Mouse (Mus musculus) kidney, adult 8-10 months (tissue): Measurements from ENCODE around the gene Pkd1l1.
A peak's percentile ranks its signal among the peaks of the same experiment; 100 is the strongest.

ENCODE experiments used
- DNase-seq, 2 experiments: peaks; one replicate each; pipeline ENCODE4 v3.0.0; 2022

Gene Pkd1l1

DNA sequence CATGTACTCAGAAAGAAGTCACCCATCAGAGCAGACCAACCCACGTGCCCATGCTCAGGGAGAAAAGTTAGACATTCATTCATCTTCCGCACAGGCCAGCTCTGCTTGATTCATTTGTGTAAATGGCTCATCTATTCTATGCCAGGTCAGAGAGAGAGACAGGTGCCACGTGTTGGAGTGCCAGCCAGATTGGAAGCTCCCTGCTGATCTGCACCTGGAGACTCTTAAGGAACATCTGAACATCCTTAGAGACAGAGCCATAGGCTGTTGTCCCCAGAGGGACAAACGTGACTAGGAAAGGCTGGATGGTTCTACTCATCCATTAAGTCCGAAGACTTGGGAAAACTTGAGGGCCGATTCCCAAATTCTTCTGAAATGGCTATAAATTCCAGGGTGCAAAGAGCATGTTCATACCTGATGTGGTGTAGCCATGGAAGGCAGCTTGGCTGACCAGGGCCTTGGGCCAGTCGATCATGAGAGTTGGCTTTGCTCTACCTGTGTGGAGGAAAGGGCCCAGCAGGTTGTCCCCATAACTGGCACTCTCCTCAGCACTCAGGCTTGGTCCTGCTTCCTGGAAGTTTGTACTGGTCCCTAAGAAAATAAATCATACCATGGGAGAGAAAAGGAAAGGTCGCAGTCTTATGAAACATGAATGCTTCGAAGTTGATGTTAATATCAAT, 36.5 kb downstream of the Pkd1l1 start:
- DNase-seq = no peak

DNA sequence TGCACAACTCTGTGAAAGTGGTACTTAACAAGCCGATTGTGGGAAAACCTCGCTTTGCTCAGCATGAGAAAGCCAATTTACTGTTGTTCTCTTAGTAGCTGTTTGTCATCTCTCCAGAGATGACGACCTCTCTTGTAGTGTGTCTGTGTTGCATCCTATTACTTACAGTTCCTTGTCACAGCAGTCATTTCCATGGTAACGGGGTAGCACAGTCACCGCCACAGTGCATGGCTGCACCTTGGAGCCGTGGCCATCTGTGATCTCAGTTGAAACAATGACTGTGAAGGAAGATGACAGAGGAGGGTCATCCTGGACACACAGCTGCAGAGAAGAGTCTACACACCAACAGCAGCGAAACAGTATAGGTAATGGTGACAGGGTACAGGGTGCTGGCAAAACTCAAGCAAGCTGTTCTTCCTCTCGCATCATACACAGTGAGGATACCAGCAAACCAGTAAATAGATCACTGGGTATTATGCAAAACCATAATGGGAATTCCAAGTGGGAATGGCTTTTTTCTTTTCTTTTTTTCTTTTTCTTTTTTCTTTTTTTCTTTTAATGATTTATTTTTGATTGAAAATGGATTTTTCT, 56.9 kb downstream of the Pkd1l1 start:
- no peak for DNase-seq

DNA sequence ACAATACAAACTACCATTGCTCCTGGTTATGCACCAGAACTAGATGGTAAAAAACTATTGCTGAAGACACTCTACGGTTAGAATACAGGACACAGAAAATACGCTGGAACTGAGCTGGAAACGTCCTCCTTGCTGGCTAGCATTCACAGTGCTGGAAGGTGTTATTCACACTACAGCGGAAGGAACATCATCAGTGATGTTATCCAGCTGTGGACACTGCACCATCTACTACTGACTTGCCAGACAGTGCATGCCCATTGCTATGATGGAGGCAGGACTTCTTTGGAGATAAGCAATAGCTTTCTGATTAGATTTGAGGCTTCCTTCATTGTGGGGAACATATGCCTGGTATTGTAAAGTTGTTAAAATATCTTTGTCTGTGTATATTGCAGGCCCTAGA, 90.3 kb downstream of the Pkd1l1 start:
- DNase-seq = no peak

DNA sequence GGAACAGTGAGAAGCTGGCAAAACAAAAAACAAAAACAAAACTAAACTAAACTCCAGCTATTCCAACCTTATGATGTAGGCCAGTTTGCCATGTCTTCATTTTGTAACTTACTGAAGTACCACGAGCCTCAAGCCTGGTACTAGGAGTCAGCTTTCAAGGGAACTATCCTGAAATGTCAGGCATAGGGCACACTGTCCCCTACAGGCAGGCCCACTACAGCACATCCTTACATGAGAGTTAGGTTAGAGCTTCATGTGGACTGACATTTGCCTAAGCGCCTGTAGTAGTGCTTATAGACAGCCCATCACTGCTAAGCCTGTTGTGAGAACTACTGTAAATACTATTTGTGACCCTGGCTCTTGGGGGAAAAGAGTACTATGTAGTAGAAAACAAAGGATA, 91.5 kb downstream of the Pkd1l1 start:
- no peak for DNase-seq

DNA sequence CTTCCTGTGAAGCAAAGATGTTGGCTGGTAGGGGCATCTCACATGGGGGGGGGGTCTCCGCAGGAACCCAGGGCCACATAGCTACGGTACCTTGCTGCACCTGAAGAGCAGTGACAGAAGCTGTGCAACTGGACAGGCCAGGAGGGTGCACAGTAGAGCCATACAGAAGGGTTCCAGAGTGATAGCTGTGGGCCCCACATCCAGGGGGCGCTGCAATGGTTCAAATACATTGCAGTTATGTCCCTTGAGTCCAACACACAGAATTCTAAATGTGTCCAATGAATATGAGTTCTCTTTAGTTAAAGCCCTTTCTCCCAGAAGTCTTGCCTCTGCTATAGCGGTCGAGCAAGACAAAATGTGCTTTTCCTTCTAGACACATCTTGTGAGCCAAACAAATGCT, 103.0 kb downstream of the Pkd1l1 start:
- DNase-seq = no peak

DNA sequence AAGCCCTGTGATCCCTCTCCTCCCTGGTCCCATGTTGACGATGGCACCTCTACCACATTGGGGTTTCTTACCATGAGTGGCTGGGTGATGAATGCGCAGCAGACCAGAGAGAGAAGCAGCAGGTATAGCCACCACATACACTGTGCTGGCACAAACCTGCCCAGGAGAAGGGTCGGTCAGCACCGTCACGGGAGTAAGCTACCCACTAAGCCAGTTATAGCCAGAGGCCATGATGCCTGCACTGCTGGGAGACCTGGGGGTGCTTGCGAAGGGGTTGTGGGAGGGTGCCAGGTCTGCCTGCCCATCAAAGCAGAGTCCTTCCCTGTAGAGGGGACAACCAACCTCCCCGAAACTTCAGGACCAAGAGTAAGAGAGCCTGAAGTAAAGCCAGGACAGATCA, 107.0 kb downstream of the Pkd1l1 start:
- no peak for DNase-seq

DNA sequence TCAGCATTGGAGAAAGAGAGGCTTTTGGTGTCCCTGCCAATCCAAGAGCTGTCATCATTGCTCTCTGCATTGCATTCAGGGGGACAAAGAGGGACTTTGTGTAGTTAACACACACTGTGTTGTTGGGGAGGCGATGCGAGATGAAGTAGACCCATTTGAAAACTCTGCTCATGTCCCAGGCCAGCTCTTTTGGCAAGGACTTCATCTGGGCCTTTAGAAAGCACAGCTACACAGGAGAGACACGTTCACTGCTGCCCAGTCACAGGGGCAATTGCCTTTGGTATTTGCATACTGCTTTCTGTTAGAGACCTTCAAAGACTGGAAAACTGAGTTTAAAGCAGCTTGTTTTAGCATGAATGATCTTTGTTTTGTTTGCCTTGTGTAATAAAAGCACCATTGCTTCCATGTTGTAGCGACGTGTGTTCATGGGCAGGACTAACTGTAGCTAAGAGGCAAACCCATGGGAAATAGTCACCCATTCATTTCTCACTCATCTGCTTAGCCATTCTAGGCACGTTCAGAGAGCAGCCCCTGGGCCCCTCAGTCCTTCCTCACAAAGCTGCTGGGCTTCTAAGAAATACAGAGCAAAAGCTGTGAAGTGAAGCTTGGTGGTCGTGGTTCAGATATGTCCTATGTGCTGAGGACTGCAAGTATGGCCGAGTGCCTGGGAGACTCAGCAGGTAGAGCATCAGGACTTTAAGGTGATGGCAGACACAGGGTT, 109.0 kb downstream of the Pkd1l1 start:
- DNase-seq = no peak

DNA sequence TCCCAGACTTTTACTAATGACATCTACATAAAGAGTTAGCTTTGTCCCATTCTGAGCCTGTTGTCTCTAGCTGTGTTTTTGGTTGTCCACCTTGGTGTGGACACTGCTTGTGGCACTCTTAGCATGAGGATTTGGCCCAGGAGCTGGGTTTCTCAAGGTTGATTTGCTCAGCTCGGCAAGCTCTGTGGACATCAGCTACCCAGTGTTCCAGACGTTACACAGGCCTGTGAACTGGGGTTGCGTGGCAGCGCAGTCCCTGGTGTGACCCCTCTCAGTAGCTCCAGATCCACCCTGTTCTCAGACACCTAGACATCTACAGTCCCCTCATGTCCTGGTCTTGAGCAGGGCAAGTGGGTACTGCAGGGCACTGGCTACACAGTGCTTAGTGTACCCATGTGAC, 110.6 kb downstream of the Pkd1l1 start:
- DNase-seq = no peak

DNA sequence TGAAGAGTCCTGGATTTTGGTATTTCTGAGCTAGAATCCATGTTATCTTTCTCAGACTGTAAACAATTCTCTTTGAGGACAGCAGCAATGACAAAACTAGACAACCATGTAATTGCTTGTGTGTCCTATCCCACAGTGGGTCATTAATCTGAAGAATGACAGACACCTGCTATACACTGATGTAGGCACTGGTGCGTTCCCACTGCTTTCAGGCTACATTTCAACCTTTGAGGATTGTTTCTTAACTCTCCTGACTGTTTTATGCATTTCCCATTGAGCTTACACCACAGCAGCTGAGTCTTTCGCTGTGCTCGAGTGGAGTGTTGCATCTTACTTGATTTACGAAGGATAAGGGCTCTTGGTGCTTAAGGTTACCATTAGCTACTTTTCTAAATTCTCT, 111.1 kb downstream of the Pkd1l1 start:
- DNase-seq = no peak

DNA sequence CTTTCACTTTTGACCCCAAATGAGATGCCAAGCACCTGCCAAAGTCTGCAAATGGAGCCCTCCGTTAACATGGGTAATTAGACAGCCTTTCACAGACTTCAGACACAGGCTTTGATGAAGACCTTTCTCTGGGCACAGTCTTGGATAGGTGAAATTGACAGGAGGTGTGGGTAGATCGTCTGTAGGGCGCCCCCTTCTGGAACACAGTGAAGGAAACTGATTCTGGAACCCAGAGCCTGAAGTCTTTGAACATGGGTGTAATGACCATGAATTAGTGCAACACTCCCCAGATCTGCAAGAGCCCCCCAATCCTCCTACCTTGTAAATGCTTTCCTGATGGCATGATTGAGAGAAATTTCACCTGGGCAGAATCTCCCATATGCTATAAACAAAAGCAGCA, 112.2 kb downstream of the Pkd1l1 start:
- DNase-seq = peak; percentile 12 to 31

DNA sequence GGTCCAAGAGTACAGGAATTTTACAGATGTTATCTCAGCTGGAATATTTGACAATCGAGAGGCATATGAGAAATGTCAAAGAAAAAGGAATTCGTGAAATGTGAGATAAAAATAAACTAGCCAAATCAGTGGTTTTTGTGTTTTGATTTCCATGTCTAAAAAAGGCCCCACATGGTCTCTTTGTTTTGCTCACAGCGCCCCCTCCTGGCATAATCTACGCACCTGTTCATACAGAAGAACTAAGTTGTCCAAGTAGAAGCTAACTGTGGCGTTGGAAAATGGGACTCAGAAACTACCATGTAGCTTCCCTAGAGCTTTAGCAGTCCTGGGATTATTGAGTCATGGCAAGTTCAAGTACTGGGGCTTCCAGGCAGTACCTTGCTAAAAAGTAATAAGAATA, 113.2 kb downstream of the Pkd1l1 start:
- DNase-seq = peak; percentile 57 to 86

DNA sequence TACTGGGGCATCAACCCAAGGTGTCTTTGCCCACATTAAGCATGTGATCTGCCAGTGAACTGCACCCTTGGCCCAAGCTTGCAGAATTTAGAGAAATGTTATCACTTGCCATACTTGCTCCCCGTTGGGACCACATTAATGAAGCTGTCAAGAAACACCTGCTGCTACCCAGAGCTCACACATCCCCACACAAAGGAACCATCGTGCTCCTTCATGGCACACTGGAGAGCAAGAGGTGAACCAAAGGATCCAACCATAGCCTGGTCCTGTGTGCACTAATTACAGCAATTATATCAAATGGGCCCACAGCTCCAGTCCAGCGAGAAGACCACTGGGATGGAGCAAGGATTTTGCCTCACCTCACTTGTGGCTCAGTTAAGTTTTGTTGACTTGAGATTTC, 114.0 kb downstream of the Pkd1l1 start:
- DNase-seq = no peak

DNA sequence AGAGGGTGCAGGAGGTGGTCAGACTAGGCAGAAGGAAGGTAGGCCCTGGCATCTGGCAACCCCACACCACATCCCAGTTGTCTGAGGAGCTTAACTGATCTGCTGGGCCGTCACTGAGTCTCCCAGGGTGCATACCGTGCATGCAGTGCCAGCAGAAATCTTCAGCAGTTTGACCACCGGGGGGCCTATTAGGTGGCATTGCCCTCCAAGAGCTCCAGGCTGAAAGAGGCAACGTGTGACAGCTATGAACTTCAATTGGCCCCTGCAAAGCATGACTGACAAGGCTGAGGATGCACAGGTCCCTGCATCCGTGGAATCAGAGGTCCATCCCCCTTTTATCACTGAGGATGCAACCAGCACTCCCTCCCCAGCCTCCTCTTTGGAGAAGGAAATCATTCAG, 116.9 kb downstream of the Pkd1l1 start:
- no peak for DNase-seq

DNA sequence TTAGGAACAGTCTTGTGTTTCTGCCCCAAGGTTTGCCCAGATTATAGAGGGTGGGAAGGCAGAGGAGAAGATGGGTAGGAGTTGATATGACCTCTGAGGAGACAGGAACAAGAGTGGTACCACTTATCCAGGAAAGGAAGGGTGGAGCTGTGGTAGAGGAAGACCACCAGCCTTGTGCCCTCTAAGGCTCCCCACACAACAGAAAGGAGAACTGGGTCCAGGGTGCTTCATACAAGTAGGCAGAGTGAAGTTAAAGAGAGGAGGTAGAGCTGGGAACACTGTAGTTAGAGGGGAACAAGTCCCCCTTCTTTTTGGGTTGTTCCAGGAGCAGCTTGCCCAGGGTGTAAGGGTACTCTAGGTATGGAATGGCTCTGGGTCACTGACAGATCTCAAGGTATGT, 125.0 kb downstream of the Pkd1l1 start:
- DNase-seq = no peak

DNA sequence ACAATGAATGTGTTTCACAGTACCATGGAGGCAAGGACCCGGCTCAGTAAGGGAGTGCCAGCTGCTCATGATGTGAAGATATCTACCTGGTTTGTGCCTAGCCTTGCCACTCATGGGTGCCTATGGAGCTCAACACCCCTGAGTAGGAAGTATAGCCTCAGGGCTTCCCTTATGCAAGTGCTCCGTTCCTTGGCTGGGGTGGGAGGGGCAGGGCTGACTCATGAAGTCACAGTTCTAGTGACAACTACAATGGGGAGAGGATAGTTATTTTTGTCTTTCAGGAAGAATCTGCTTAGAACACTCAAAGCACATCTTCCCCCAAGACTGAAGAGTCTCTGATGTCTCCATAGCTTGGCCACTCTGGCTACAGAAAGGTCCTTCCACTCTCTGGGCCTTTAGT, 125.4 kb downstream of the Pkd1l1 start:
- DNase-seq = no peak

DNA sequence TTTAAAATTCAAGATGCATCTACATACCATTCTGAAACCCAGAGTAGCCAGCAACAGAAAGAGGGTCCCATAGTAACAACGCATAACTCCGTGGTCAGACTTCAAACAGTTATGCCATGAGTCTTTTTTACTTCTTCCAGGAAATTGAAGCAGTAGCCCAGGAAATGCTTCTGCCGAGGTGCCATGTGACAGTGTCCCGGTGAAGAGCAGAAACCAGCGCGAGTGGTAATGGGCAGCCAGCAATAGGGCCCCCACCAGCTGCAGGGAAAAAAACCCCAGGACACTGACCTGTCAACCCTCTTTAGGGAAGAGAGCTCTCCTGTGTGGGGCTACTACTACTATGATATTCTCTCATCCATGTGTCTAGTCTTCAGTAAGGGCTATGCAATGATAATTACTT, 136.9 kb downstream of the Pkd1l1 start:
- no peak for DNase-seq

DNA sequence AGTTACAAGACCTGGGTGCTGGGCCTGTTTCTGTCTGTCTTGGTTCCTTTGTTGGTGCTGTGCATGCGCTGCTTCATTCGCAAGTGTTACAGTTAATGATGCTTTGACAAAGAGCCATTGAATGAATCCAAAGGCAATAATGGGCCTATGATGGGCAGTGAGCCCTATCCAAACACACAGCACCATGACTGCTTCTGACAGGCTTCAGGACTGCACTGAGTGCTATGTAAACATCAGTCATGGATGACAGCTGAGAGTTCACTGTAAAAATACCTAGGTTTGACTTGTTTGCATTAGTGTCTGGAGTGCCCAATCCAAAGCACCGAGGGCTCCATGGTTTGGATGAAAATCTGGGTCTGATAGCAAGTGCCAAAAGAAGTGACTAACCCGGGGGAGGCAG, 138.9 kb downstream of the Pkd1l1 start:
- no peak for DNase-seq

DNA sequence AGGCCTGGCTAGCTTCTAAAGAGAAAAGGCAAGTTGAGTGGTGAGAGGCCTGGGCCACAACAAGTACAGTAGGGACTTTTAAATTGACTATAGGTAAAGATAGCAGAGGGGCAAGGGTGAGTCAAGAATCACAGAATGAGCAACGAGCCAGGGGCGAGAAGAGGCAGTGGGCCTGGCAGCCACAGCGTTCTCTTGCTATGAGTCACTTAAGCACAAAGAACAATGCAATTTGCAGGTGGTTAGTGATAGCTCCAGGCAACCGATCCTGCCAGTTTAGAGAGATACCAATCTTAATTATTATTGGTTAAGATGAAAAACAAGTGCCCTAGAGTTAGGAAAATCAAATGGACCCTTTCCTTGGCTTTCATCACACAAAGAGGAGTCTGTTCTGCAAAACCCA, 142.5 kb downstream of the Pkd1l1 start:
- no peak for DNase-seq

DNA sequence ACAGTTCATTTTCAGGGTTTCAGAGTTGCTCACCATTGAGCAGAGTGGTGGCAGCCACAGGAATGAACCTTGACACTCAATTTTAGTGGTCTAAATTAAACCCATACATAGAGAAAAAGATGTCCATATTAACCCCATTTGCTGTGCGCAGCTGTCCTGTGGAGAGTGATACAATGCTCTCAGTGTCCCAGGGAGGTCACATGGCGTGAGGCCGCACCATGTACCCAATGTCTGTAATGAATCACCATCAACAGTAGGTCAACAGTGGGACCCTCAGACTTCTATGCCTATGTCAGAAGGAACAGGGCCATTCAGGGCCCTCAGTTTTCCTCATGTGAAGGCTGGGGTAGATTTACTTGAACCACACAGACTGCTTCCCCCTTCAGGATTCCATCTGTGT, 143.5 kb downstream of the Pkd1l1 start:
- DNase-seq = no peak

DNA sequence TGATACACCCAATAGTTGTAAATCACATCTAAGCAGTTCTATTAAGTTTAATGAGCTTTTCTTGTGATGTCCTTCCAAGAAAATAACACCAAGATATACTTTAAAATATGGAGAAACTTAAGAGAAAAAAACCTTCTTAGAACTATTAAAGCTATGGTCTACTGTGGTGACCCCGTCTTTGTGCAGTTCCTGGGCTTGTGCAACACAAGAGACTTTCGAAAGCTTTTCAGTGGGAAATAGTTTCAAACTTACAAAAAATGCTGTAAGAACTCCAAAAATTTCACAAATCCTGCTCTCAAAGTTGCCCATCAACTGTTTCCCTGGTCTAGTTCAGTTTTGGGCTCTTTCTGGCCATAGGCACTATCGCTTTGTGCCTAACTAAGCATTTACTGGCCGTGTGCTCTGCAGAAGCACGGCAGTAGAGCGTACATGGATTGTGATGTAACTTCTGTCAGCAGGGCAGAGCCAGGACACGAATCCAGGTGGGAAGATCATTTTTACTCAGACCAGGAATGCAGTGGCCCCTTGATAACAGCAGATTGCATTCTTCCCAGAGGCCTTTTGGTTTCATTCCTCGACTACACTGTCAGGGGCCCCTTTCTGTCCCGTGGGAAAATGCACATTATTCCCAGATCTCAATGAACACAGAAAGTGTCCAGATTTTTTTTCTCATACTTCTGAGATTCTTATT, 144.1 kb downstream of the Pkd1l1 start:
- no peak for DNase-seq

DNA sequence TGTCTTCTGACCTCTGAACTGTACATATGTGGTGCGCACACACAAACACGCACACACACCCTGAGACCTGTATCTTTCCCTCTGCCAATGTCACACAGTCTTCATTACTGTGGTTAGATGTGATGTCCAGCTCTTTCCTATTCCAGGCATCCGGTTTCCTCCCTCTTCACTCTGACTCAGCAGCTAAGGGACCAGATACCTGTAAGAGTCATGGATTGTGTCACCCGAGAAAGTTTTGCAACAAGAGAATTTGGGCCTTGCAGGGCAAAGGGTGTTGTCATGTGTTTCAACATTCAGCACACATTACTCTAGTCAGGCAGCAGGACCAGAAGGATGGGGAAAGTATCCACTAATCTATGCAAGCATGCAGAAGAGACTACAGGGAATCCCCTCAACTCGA, 146.5 kb downstream of the Pkd1l1 start:
- DNase-seq = no peak

DNA sequence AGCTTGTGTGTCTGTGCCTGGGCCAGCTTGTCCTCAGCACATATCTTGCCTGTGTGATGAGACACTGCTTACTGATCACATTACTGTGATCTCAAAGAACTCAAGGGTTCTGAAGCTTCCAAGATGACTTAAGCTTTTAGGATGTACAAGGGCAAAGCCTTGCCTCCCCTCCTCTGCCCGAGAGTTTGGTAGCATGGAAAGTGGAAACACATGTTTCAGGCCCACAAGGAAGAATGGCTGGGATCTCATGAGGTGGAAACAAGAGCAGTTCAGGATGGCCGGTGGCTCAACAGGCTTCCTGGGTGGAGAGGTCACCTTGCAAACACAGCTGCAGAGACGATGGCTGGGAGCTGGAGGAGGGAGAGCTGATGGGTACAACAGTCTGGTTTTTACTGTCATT, 147.0 kb downstream of the Pkd1l1 start:
- DNase-seq = no peak

DNA sequence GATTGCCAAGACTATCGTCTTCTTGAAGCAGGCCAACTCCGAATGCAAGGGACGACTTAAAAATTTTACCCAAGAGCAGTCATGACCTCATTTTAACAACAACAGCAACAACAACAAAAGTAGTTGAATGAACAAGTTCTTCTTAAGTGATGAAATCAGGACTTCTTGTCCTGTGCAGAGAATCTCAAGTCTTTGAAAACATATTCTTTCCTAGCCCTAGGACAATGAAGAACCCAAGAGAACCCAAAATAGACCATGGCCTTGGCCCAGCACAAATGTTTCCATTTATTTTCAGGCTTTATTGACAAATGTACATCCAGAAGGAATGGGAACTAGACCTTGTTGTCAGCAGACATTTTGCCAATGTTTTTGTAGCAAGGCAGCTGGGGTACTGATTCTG, 147.7 kb downstream of the Pkd1l1 start:
- DNase-seq = no peak

DNA sequence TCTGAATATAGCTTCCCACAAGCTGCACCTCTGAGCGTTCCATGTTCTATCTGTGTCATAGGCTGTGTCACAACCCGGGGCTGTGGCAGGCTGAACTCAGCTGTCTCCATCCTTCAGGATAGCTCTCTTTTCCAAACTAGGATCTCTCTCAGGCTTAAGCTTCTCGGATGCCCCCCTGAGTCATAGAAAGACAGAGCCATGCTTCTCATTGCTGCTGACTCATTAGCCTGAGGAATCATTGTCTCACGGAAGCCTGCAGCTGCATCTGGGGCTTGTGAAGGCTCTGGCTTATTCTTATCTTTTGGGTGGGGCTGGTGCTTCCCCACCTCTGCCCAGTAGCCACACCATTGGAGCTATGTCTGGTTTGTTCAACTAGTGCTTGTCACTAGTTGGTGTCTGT, 151.7 kb downstream of the Pkd1l1 start:
- DNase-seq = no peak
